Mouse (Mus musculus): ENCODE measurements at regions not wholly inside any gene's neighbourhood (a gene's known extent, or its start where the extent isn't known, plus 50 kb on each side); places are given as distances from the start of the nearest gene placed in this dataset.

- Histone ChIP-seq H3K36me3 (no peaks in the 10 kb centered on the region), H3K27me3 (replicated peaks) (no peaks in the 10 kb centered on the region), H3K4me3 (no peak overlapping the region), H3K9me3 (replicated peaks) (no peaks in the 10 kb centered on the region), H3K27ac (ENCODE audit: poor library complexity, severe bottlenecking) (no peak overlapping the region), H3K4me1 (replicated peaks) (no peaks in the 10 kb centered on the region), H3K4me2 (no peak overlapping the region), H3K9ac (no peak overlapping the region)
- 78% methylated on average over 8 of the region's 8 CpGs for WGBS
- no peak for ATAC-seq (ENCODE audit: insufficient number of reproducible peaks, low FRiP score)
Observed at GRCm38 (mm10) chr8:127811338-127811737, 547.1 kb upstream of the Nrp1 start.

GRCm38 (mm10) chr8:127814785-127815523, 543.5 kb upstream of the Nrp1 start:
- no peaks in the 10 kb centered on the region for H3K36me3 ChIP-seq

GRCm38 (mm10) chr8:127820741-127821170, 537.6 kb upstream of the Nrp1 start:
- no peak for ATAC-seq (ENCODE audit: insufficient number of reproducible peaks, low FRiP score)
- Histone ChIP-seq H3K4me1 (replicated peaks) (peaks cover 7% of the 10 kb centered on the region; the same call in 1 of the 2 replicates), H3K9me3 (replicated peaks) (no peaks in the 10 kb centered on the region), H3K4me2 (no peak overlapping the region), H3K27me3 (replicated peaks) (no peaks in the 10 kb centered on the region), H3K4me3 (no peak overlapping the region), H3K9ac (no peak overlapping the region), H3K36me3 (no peaks in the 10 kb centered on the region), H3K27ac (ENCODE audit: poor library complexity, severe bottlenecking) (no peak overlapping the region)
- 30% methylated on average over 1 of the region's 1 CpGs for WGBS

More at GRCm38 (mm10) chr8:127814785-127815523, 543.5 kb upstream of the Nrp1 start:
- Histone ChIP-seq H3K27me3 (replicated peaks) (no peaks in the 10 kb centered on the region), H3K4me3 (no peak overlapping the region), H3K4me1 (replicated peaks) (no peaks in the 10 kb centered on the region), H3K4me2 (no peak overlapping the region), H3K27ac (ENCODE audit: poor library complexity, severe bottlenecking) (no peak overlapping the region), H3K9ac (no peak overlapping the region), H3K9me3 (replicated peaks) (no peaks in the 10 kb centered on the region)
- no peak for ATAC-seq (ENCODE audit: insufficient number of reproducible peaks, low FRiP score)
- 77% methylated on average over 9 of the region's 9 CpGs for WGBS

GRCm38 (mm10) chr8:127821646-127822045, 536.8 kb upstream of the Nrp1 start:
- ATAC-seq (ENCODE audit: insufficient number of reproducible peaks, low FRiP score): no peak
- no peak overlapping the region for H3K4me3 ChIP-seq

GRCm38 (mm10) chr8:127825041-127825440, 533.4 kb upstream of the Nrp1 start:
- no peaks in the 10 kb centered on the region for H3K27me3 ChIP-seq (replicated peaks)
- no peak overlapping the region for H3K4me2 ChIP-seq
- no peak overlapping the region for H3K9ac ChIP-seq
- 79% methylated on average over 2 of the region's 2 CpGs for WGBS
- H3K4me1 ChIP-seq (replicated peaks): peaks cover 7% of the 10 kb centered on the region; the same call in 1 of the 2 replicates
- H3K9me3 ChIP-seq (replicated peaks): no peaks in the 10 kb centered on the region
- H3K36me3 ChIP-seq: no peaks in the 10 kb centered on the region
- H3K27ac ChIP-seq (ENCODE audit: poor library complexity, severe bottlenecking): no peak overlapping the region
- ATAC-seq (ENCODE audit: insufficient number of reproducible peaks, low FRiP score): no peak
- no peak overlapping the region for H3K4me3 ChIP-seq

More at GRCm38 (mm10) chr8:127821646-127822045, 536.8 kb upstream of the Nrp1 start:
- Histone ChIP-seq H3K36me3 (no peaks in the 10 kb centered on the region), H3K9ac (no peak overlapping the region), H3K4me2 (no peak overlapping the region), H3K27ac (ENCODE audit: poor library complexity, severe bottlenecking) (no peak overlapping the region), H3K4me1 (replicated peaks) (peaks cover 7% of the 10 kb centered on the region; the same call in 1 of the 2 replicates), H3K9me3 (replicated peaks) (no peaks in the 10 kb centered on the region), H3K27me3 (replicated peaks) (no peaks in the 10 kb centered on the region)
- 69% methylated on average over 1 of the region's 1 CpGs for WGBS

GRCm38 (mm10) chr8:127827826-127828225, 530.6 kb upstream of the Nrp1 start:
- no peak overlapping the region for H3K9ac ChIP-seq
- no peaks in the 10 kb centered on the region for H3K36me3 ChIP-seq
- H3K4me3 ChIP-seq: no peak overlapping the region
- WGBS: 46% methylated on average over 5 of the region's 5 CpGs
- H3K27ac ChIP-seq (ENCODE audit: poor library complexity, severe bottlenecking): no peak overlapping the region
- H3K27me3 ChIP-seq (replicated peaks): no peaks in the 10 kb centered on the region
- ATAC-seq (ENCODE audit: insufficient number of reproducible peaks, low FRiP score): no peak
- no peaks in the 10 kb centered on the region for H3K4me1 ChIP-seq (replicated peaks)
- no peak overlapping the region for H3K4me2 ChIP-seq
- H3K9me3 ChIP-seq (replicated peaks): no peaks in the 10 kb centered on the region

- Histone ChIP-seq H3K4me1 (replicated peaks) (no peaks in the 10 kb centered on the region), H3K9ac (no peak overlapping the region), H3K9me3 (replicated peaks) (no peaks in the 10 kb centered on the region), H3K27ac (ENCODE audit: poor library complexity, severe bottlenecking) (no peak overlapping the region), H3K4me2 (no peak overlapping the region), H3K27me3 (replicated peaks) (no peaks in the 10 kb centered on the region), H3K4me3 (no peak overlapping the region), H3K36me3 (no peaks in the 10 kb centered on the region)
- no peak for ATAC-seq (ENCODE audit: insufficient number of reproducible peaks, low FRiP score)
- 34% methylated on average over 1 of the region's 1 CpGs for WGBS
Observed at GRCm38 (mm10) chr8:127829659-127830058, 528.7 kb upstream of the Nrp1 start.

- ATAC-seq (ENCODE audit: insufficient number of reproducible peaks, low FRiP score): no peak
- 71% methylated on average over 3 of the region's 3 CpGs for WGBS
- H3K27ac ChIP-seq (ENCODE audit: poor library complexity, severe bottlenecking): no peak overlapping the region
- H3K4me2 ChIP-seq: no peak overlapping the region
- H3K4me3 ChIP-seq: no peak overlapping the region
- no peak overlapping the region for H3K9ac ChIP-seq
- H3K36me3 ChIP-seq: no peaks in the 10 kb centered on the region
- no peaks in the 10 kb centered on the region for H3K4me1 ChIP-seq (replicated peaks)
- no peaks in the 10 kb centered on the region for H3K27me3 ChIP-seq (replicated peaks)
- H3K9me3 ChIP-seq (replicated peaks): no peaks in the 10 kb centered on the region
Observed at GRCm38 (mm10) chr8:127834006-127834405, 524.4 kb upstream of the Nrp1 start.

- Histone ChIP-seq H3K9me3 (replicated peaks) (no peaks in the 10 kb centered on the region), H3K27me3 (replicated peaks) (no peaks in the 10 kb centered on the region), H3K4me1 (replicated peaks) (no peaks in the 10 kb centered on the region), H3K4me2 (no peak overlapping the region), H3K9ac (no peak overlapping the region), H3K27ac (ENCODE audit: poor library complexity, severe bottlenecking) (no peak overlapping the region), H3K36me3 (no peaks in the 10 kb centered on the region), H3K4me3 (no peak overlapping the region)
- ATAC-seq (ENCODE audit: insufficient number of reproducible peaks, low FRiP score): no peak
- WGBS: 84% methylated on average over 6 of the region's 6 CpGs
Observed at GRCm38 (mm10) chr8:127836410-127837206, 521.8 kb upstream of the Nrp1 start.

GRCm38 (mm10) chr8:127838311-127838710, 520.1 kb upstream of the Nrp1 start:
- Histone ChIP-seq H3K9ac (no peak overlapping the region), H3K27ac (ENCODE audit: poor library complexity, severe bottlenecking) (no peak overlapping the region), H3K9me3 (replicated peaks) (no peaks in the 10 kb centered on the region), H3K4me2 (no peak overlapping the region), H3K4me1 (replicated peaks) (no peaks in the 10 kb centered on the region), H3K27me3 (replicated peaks) (no peaks in the 10 kb centered on the region), H3K36me3 (no peaks in the 10 kb centered on the region), H3K4me3 (no peak overlapping the region)
- no peak for ATAC-seq (ENCODE audit: insufficient number of reproducible peaks, low FRiP score)

GRCm38 (mm10) chr8:127847332-127848018, 510.9 kb upstream of the Nrp1 start:
- Histone ChIP-seq H3K4me3 (no peak overlapping the region), H3K27me3 (replicated peaks) (no peaks in the 10 kb centered on the region), H3K4me1 (replicated peaks) (no peaks in the 10 kb centered on the region), H3K9ac (no peak overlapping the region), H3K36me3 (no peaks in the 10 kb centered on the region), H3K9me3 (replicated peaks) (no peaks in the 10 kb centered on the region), H3K27ac (ENCODE audit: poor library complexity, severe bottlenecking) (no peak overlapping the region), H3K4me2 (no peak overlapping the region)
- no peak for ATAC-seq (ENCODE audit: insufficient number of reproducible peaks, low FRiP score)
- WGBS: 70% methylated on average over 9 of the region's 9 CpGs

Data from heart, embryonic 12.5 days (tissue).